Mouse (Mus musculus): ENCODE results near the gene Tspan12.

Tspan12 gene

GRCm38 (mm10) chr6:21774213-21774916 is 78.0 kb downstream of the Tspan12 start:
- no peak for DNase-seq (ENCODE audit: low read depth, low spot score)

DNA sequence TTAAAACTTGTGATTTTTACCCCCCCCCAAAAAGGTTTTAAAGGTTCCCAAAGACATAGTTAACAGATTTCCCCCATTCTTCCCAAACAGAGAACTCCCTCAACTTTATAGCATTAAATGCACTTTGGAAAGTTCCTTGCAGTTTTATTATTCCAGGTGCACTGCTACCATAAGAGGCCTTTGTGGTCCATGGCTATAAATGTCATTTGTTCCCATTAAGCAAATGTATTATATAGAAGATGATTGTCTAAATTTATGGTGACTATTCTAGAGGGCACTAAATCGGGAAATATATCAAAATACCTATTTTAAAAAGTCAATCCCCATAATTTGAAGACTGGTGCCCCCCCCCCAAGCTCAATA is 82.9 kb downstream of the Tspan12 start:
- no peak for DNase-seq (ENCODE audit: low read depth, low spot score)

DNA sequence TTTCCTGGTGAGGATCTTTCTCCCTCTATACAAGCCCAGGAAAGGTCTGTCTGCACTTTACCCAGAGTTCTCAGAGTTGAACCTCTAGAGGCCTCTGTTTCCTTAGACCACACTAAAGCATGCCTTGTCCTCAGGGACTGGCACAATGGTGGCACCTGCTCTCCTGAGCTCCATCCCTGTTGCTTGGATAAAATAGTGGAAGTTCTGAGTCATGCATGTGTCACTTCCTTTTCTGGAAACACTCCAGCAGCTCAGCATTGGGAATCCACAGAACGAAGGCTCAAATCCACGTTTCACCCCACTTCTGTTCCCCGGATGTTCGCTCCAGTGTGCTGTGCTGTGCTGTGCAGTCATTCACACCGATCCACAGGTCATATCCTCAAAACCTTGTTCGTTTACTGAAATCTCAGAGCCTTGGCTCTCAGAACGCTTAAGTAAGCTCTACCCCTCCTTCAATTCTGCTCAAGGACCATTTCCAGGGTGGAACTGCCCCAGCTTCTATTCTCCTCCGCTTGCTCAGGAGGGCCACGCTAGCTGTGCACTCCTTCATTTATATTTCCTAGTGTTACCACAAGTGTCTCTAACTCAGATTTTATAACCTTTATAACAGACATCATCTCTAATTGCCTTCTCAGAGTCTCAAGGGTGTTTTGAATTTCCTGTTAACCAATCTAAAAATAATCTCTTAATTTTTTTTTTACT is 83.4 kb downstream of the Tspan12 start:
- no peak for DNase-seq (ENCODE audit: low read depth, low spot score)

GRCm38 (mm10) chr6:21767787-21768221 is 84.5 kb downstream of the Tspan12 start:
- DNase-seq (ENCODE audit: low read depth, low spot score), result no peak

DNA sequence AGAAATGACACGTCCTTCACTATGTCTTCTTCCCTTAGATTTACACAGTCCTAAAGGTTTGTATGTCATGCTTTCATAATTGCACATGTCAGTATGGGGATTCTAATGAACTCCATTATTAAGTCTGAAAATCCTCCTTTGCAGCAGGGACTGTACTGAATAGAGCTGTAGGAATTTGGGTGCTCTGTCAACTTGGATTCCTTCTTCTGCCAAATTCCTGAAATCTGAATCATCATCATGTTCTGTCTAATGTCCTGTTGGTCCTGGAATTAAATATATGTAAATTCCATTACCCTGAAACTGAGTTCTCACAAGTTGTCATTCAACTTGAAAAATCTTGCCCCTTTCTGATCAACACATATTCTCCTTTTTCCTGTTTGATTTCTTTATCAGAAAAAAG is 104.8 kb downstream of the Tspan12 start:
- DNase-seq (ENCODE audit: low read depth, low spot score), result no peak

- DNase-seq (ENCODE audit: low read depth, low spot score), result no peak
These were observed 107.6 kb downstream of the Tspan12 start for GRCm38 (mm10) chr6:21744615-21745266.

GRCm38 (mm10) chr6:21740606-21741005 is 111.7 kb downstream of the Tspan12 start:
- no peak for DNase-seq (ENCODE audit: low read depth, low spot score)

DNA sequence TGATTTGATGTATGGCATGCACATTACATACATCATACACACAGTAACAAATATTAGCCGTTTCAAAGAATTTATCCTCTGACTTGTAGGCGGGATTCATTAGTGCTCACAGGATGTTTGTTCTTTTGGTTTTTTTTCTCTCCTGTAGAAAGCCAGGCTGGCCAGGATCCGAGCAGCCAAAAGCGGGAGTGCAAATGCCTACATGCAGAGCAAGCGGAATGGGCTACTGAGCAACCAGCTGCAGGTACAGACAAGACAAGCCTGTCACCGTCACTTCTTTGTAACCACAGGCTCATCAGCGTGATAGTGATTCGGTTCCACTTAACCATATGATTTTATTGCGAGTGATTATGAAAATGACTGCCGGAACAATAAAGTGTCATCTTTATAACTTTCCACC is 130.1 kb downstream of the Tspan12 start:
- no peak for DNase-seq (ENCODE audit: low read depth, low spot score)
